Mouse (Mus musculus): Measurements from ENCODE around the gene Stxbp5.

Gene Stxbp5

DNA sequence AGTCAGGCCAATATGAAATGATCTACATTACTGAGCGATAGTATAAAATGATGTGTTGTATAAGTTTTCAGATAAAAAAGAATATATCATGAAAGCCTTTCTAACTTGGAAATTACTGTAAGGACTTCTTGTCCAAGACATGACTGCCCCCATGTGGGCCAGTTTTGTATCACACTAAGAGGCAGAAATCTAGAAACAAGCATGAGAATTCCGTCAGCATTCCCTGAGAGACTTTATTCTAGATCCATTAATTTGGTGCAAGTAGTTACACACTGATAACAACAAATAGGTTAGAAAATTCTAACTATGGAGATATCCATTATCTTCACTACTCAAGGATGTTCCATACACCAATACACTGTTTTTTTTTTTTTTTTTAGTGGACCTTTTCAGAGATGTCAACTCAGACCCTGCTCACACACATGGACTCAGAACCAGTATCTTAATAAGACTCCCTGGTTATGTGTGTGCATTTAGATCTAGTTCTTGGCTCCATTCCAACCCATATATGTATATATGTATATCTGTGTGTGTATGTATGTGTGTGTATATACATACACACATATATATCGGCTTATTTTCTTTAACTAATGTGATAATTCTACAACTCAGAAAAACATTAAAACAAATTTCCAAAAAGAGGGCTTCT is 145.9 kb downstream of the Stxbp5 start:
- DNase-seq (ENCODE audit: low spot score), result peak; percentile 78

DNA sequence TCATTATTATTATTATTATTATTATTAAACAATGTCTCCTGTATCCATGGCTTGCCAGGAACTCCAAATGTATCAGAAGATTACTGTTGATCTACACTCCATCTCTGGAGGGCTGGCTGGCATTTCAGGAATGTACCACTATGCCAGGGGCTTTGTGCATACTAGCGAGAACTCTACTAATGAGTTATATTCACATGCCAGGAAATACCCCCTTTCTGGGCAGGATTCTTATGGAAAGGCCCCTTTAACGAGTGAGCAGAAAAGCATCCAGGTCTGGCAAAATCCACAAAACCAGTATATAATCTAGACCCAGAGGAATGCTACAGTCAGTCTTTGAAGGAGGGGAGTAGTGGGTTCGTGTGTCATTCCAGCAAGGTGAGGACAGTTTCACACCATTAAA is 167.0 kb downstream of the Stxbp5 start:
- no peak for DNase-seq (ENCODE audit: low spot score)

DNA sequence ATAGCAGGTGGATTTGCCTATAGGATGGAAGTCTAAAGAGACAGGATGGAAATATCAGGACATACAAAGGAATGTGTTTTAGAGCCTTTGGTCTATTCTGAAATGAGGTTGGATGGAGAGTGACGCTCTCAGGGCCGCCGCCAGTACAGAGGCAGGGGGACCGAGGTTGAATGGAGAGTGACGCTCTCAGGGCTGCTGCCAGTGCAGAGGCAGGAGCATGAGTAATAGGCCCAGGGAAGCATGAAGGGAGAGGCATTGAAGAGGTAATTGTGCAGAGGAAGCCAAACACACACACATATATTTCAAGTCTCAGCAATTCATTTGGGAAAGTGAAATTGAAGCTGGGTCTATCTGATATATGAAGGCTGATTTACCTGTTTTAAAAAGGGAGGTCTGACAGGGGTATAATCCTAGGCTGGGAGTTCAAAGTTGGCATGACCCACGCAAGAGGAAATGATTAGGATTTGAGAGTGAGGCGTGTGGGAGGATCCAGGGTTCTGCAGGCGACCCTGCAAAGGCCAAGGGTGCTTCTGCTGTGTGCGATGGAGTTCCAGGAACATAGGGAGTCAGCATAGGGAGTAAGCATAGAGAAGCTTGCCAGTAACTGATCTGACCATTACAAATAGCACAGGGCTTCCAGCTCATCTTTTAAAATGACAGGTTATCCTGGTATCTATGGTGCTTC is 168.7 kb downstream of the Stxbp5 start:
- DNase-seq (ENCODE audit: low spot score), result no peak

DNA sequence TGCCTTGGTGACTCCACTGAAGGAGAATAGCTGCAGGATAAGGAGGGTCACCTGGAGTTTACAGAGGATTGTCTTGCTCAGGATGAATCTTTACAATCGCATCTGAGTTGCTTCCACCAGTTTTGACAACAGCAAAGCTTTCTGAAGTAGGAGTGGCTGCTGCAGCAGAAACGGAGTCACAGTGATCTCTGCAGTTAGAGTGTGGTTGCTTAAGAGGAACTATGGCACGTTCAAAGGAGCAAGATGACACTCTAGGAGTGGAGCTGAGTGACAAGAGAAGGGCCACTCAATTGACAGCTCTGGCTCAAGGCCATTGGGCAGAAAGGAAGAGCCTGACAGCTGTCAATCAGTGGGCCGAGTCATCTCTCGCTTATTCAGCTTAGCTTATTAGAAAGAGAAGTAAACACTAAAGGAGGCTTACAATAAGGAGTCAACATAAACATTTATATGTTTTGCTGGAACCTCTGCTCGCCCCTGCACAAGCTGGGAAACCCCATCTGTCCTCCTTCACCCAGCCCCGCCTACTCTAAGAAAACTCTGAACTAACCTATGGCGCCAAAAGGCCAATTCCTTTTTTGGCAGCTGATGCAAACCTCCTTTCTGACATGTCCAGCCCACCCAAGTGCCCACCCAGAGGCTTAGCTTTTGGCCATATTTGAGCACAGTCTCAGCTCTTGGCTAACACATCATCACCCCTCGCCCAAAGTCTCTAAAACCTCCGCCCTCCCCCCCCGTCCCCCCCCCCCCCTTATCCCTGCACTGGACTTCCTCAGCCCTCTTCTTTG is 178.2 kb downstream of the Stxbp5 start:
- DNase-seq (ENCODE audit: low spot score), result no peak

DNA sequence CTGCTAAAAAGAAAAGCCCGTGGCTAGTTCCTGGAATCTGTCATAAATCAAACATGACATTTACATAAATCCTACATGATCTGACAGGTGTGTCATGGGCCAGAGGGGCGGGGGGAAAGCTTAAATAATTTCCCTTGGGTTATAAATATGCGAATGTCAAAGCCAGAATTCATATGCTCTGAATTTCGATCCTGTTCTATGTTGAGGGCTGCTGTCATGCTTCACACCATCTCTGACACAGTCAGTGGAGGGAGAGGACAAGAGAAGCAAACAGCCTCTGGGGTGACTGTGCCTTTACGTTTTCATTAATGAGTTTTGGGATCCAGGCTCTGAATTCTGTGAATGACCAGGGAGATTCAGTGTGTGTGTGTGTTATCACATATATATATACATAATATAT is 180.9 kb downstream of the Stxbp5 start:
- no peak for DNase-seq (ENCODE audit: low spot score)

DNA sequence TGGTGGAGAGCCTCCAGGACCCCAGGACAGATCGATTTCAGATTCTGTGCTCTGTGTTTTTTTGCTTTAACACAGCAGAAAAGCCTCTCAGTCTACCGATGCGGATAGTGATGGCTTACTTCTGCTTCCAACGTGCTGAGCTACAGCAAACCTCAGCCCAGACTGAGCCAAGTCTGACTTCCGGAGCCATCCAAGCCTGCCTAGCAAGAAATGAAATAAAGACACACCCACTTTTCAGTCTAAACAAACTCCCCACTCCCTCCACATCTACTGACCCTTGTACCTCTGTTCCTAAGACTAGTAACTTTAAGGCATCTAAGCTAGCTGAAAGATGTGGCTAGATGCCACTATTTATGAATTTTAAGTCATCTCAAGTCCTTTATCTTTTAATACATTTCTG is 182.8 kb downstream of the Stxbp5 start:
- no peak for DNase-seq (ENCODE audit: low spot score)

All from layer of hippocampus, adult 9-10 months (tissue).